Mouse (Mus musculus): Measurements from ENCODE around the gene Olfr1355. TPM values are rescaled to one million over a fixed set of nuclear protein-coding genes. Genes with fewer than 3 reads are reported as not detected.
"Not testable (repeated sequence)": the region's sequence is repeated elsewhere in the genome, so short reads cannot be mapped to it uniquely, and the experiment has no call there.

Gene Olfr1355
- polyA plus RNA-seq (2011; ENCODE audit: insufficient read depth, insufficient read length, low read depth, missing spikeins): not detected in 2 replicates

DNA sequence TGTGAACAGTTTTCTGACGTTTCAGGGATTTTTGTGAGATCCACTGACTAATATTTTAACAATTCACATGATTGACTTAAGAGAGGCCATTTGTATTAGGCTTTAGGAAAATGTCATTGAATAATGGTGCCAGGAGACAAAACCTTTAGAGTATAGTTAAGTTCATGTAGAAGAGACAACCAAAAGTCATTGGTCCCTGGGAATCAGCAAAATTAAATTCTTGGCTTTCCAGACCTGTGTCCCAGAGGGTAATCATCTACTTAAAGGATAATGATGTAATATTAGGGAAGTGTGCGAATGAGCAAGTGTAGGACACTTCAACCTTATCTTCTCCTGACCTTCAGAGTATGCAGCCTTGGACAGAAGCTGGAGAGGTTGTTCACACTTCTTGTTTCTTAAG lies at the start of gene Olfr1355:
TSS of gene Olfr1355 (plus strand) at position 301 of the 400 bp plus-strand sequence.
- Histone ChIP-seq H3K9me3 (replicated peaks; ENCODE audit: control insufficient read depth, insufficient read depth, low read length, poor library complexity, severe bottlenecking) (no peaks in the 10 kb centered on the region), H3K36me3 (ENCODE audit: control insufficient read depth, insufficient read depth, low read length, poor library complexity, severe bottlenecking) (no peaks in the 10 kb centered on the region), H3K4me1 (ENCODE audit: control insufficient read depth, insufficient read depth, low read length) (no peaks in the 10 kb centered on the region), H3K9ac (ENCODE audit: low read depth, poor library complexity, severe bottlenecking) (no peak within 1 kb of the TSS), H3K27ac (ENCODE audit: insufficient read depth, low read length) (no peak within 1 kb of the TSS), H3K4me3 (ENCODE audit: low read depth, low read length) (no peak within 1 kb of the TSS), H3K27me3 (ENCODE audit: control insufficient read depth, insufficient read depth, low read length, poor library complexity, severe bottlenecking) (no peaks in the 10 kb centered on the region)
- TF ChIP-seq POLR2A (IDR thresholded peaks at IDR 0.05; ENCODE audit: insufficient read depth, low read length) (no peak), EP300 (IDR thresholded peaks at IDR 0.05; ENCODE audit: insufficient read depth, low read depth, low read length) (no peak), CTCF (IDR thresholded peaks at IDR 0.05; ENCODE audit: low read depth, low read length) (no peak)

DNA sequence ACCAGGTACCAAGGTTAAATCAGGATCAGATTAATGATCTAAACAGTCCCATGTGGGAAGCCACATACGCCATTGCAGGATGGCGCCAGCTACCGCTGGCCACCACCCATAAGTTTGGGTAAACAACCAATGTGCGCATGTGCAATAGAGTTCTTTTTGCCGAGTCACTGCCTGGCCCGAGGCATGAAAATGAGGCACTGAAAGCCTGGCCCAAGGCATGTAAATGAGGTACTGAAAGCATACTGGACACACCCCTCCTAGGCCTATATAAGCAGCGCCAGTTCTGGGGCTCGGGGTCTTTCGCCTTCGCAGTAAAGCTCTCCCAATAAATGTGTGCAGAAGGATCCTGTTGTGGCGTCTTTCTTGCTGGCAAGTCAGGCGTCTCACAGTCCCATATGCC lies 34.9 kb upstream of the Olfr1355 start:
- H3K27me3 ChIP-seq (ENCODE audit: control insufficient read depth, insufficient read depth, low read length, poor library complexity, severe bottlenecking); H3K27ac ChIP-seq (ENCODE audit: insufficient read depth, low read length); H3K4me3 ChIP-seq (ENCODE audit: low read depth, low read length); H3K9me3 ChIP-seq (replicated peaks; ENCODE audit: control insufficient read depth, insufficient read depth, low read length, poor library complexity, severe bottlenecking); H3K36me3 ChIP-seq (ENCODE audit: control insufficient read depth, insufficient read depth, low read length, poor library complexity, severe bottlenecking); H3K9ac ChIP-seq (ENCODE audit: low read depth, poor library complexity, severe bottlenecking); H3K4me1 ChIP-seq (ENCODE audit: control insufficient read depth, insufficient read depth, low read length): not testable (repeated sequence)

DNA sequence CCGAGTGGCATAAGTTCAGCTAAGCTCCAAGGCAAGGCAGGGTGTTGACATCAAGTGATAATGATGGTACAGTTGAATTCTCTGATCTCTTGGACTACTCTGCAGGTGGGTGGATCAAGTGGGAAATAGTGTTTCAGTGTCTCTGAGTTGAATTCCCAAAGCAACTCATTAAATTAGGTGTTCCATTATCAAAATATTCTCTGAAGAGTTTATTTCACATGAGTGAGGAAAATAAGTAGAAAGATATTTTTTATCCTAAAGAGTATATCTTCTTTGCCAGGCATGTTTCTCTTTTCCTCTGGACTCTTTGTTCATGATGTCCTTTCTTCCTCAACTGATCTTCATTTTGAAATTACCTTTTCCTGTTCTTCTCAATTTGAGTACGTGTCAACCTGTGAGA lies 23.3 kb upstream of the Olfr1355 start, which contains the start of gene Olfr1356:
TSS of gene Olfr1356 (minus strand) at position 101 of the 400 bp plus-strand sequence.
- H3K36me3 ChIP-seq (ENCODE audit: control insufficient read depth, insufficient read depth, low read length, poor library complexity, severe bottlenecking): no peaks in the 10 kb centered on the region
- no peak within 1 kb of the TSS for H3K9ac ChIP-seq (ENCODE audit: low read depth, poor library complexity, severe bottlenecking)
- H3K4me1 ChIP-seq (ENCODE audit: control insufficient read depth, insufficient read depth, low read length): no peaks in the 10 kb centered on the region
- H3K27me3 ChIP-seq (ENCODE audit: control insufficient read depth, insufficient read depth, low read length, poor library complexity, severe bottlenecking): no peaks in the 10 kb centered on the region
- no peak for TF ChIP-seq EP300 (IDR thresholded peaks at IDR 0.05; ENCODE audit: insufficient read depth, low read depth, low read length)
- no peak for TF ChIP-seq POLR2A (IDR thresholded peaks at IDR 0.05; ENCODE audit: insufficient read depth, low read length)
- no peak for TF ChIP-seq CTCF (IDR thresholded peaks at IDR 0.05; ENCODE audit: low read depth, low read length)
- H3K27ac ChIP-seq (ENCODE audit: insufficient read depth, low read length): no peak within 1 kb of the TSS
- H3K4me3 ChIP-seq (ENCODE audit: low read depth, low read length): no peak within 1 kb of the TSS
- H3K9me3 ChIP-seq (replicated peaks; ENCODE audit: control insufficient read depth, insufficient read depth, low read length, poor library complexity, severe bottlenecking): no peaks in the 10 kb centered on the region

DNA sequence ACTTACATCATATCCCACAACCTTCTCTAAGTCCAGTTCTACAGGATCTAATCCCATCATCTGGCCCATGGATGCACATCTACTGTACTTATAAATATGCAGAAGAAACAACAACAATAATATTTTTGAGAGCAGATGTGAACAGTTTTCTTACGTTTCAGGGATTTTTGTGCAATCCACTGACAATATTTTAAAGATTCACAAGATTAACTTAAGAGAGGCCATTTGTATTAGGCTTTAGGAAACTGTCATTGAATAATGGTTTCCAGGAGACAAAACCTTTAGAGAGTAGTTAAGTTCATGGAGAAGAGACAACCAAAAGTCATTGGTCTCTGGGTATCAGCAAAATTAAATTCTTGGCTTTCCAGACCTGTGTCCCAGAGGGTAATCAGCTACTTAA lies 37.5 kb downstream of the Olfr1355 start, which contains the start of gene Olfr1354:
TSS of gene Olfr1354 (plus strand) at position 301 of the 400 bp plus-strand sequence.
- not testable (repeated sequence) for H3K36me3 ChIP-seq (ENCODE audit: control insufficient read depth, insufficient read depth, low read length, poor library complexity, severe bottlenecking); H3K27ac ChIP-seq (ENCODE audit: insufficient read depth, low read length); H3K4me1 ChIP-seq (ENCODE audit: control insufficient read depth, insufficient read depth, low read length); H3K4me3 ChIP-seq (ENCODE audit: low read depth, low read length); H3K9ac ChIP-seq (ENCODE audit: low read depth, poor library complexity, severe bottlenecking); H3K27me3 ChIP-seq (ENCODE audit: control insufficient read depth, insufficient read depth, low read length, poor library complexity, severe bottlenecking); H3K9me3 ChIP-seq (replicated peaks; ENCODE audit: control insufficient read depth, insufficient read depth, low read length, poor library complexity, severe bottlenecking)

Other genes with a start within 250 kb of the Olfr1355 start
- not detected in 2 replicates for gene Casp14, start 157.2 kb upstream of the Olfr1355 start, polyA plus RNA-seq (2011; ENCODE audit: insufficient read depth, insufficient read length, low read depth, missing spikeins)
- gene Ccdc105, start 122.5 kb upstream of the Olfr1355 start, polyA plus RNA-seq (2011; ENCODE audit: insufficient read depth, insufficient read length, low read depth, missing spikeins): not detected in 2 replicates
- gene Slc1a6, start 95.0 kb upstream of the Olfr1355 start, polyA plus RNA-seq (2011; ENCODE audit: insufficient read depth, insufficient read length, low read depth, missing spikeins): 0.87 and 0.88 TPM in 2 replicates
- not detected in 2 replicates for gene Olfr1356, start 23.4 kb upstream of the Olfr1355 start, polyA plus RNA-seq (2011; ENCODE audit: insufficient read depth, insufficient read length, low read depth, missing spikeins)
- not detected in 2 replicates for gene Olfr1354, start 37.6 kb downstream of the Olfr1355 start, polyA plus RNA-seq (2011; ENCODE audit: insufficient read depth, insufficient read length, low read depth, missing spikeins)
- not detected in 2 replicates for gene Olfr8, start 75.1 kb downstream of the Olfr1355 start, polyA plus RNA-seq (2011; ENCODE audit: insufficient read depth, insufficient read length, low read depth, missing spikeins)
- not detected in 2 replicates for gene Olfr1353, start 87.8 kb downstream of the Olfr1355 start, polyA plus RNA-seq (2011; ENCODE audit: insufficient read depth, insufficient read length, low read depth, missing spikeins)
- gene Olfr1352, start 105.5 kb downstream of the Olfr1355 start, polyA plus RNA-seq (2011; ENCODE audit: insufficient read depth, insufficient read length, low read depth, missing spikeins): not detected in 2 replicates
- not detected in 2 replicates for gene Olfr1351, start 136.9 kb downstream of the Olfr1355 start, polyA plus RNA-seq (2011; ENCODE audit: insufficient read depth, insufficient read length, low read depth, missing spikeins)
- gene Olfr57, start 153.2 kb downstream of the Olfr1355 start, polyA plus RNA-seq (2011; ENCODE audit: insufficient read depth, insufficient read length, low read depth, missing spikeins): not detected in 2 replicates
- gene 2610008E11Rik, start 222.1 kb downstream of the Olfr1355 start, polyA plus RNA-seq (2011; ENCODE audit: insufficient read depth, insufficient read length, low read depth, missing spikeins): 25.3 and 27.2 TPM in 2 replicates